Mouse (Mus musculus) heart, adult 2 months (tissue): ENCODE measurements at regions not wholly inside any gene's neighbourhood (a gene's known extent, or its start where the extent isn't known, plus 50 kb on each side); places are given as distances from the start of the nearest gene placed in this dataset.

ENCODE experiments used
- DNase-seq, 2 experiments: peaks; one replicate each; pipeline ENCODE4 v3.0.0; 2021
- H3K27ac ChIP-seq: fragments of 200-600 bp; 2 replicates; pipeline ENCODE4 v1.8.1; 2022
- H3K27me3 ChIP-seq: fragments of 200-500 bp; 2 replicates; pipeline ENCODE4 v1.6.1; 2012; ENCODE audit warnings: mild to moderate bottlenecking, low read length, inconsistent platforms, mixed read lengths; ENCODE audit not compliant: control insufficient read depth, insufficient read depth
- H3K36me3 ChIP-seq: fragments of 200-500 bp; 2 replicates; pipeline ENCODE4 v1.6.1; 2012; ENCODE audit warnings: low read length, inconsistent platforms; ENCODE audit not compliant: control insufficient read depth, insufficient read depth
- H3K4me1 ChIP-seq: fragments of 200-500 bp; 2 replicates; pipeline ENCODE4 v1.6.1; 2011; ENCODE audit warnings: low read length; ENCODE audit not compliant: control insufficient read depth, insufficient read depth
- H3K4me3 ChIP-seq: fragments of 200-600 bp; 2 replicates; pipeline ENCODE4 v1.8.1; 2022
- H3K79me2 ChIP-seq: fragments of 200-500 bp; replicated peaks from 2 replicates; pipeline ENCODE4 v1.6.1; 2012; ENCODE audit warnings: mild to moderate bottlenecking, inconsistent platforms, low read length, moderate library complexity, mixed read lengths; ENCODE audit not compliant: control insufficient read depth, insufficient read depth
- H3K9ac ChIP-seq: fragments of 200-500 bp; 2 replicates; pipeline ENCODE4 v1.6.1; 2012; ENCODE audit warnings: low read depth, mild to moderate bottlenecking, control low read depth, inconsistent platforms, low read length, mixed read lengths
- CTCF ChIP-seq: fragments of 200-600 bp; IDR thresholded peaks from 2 replicates; pipeline ENCODE4 v1.8.1; 2022; ENCODE audit warnings: antibody characterized with exemption, mild to moderate bottlenecking, moderate library complexity
- POLR2A ChIP-seq: fragments of 200-500 bp; IDR thresholded peaks from 2 replicates; pipeline ENCODE4 v1.6.1; 2011; ENCODE audit warnings: mild to moderate bottlenecking, low read depth, low read length, control low read depth; ENCODE audit not compliant: insufficient read depth
- WGBS: fragments of 180-500 bp; shearing (Covaris S2); methylation state at CpG from one replicate; pipeline ENCODE4 v1.1.7; 2018; 5-methylcytosine and 5-hydroxymethylcytosine counted together
- intact Hi-C: fragments of 180-260 bp; cut with DNase I; formaldehyde crosslinking; loops from one replicate; pipeline ENCODE4 v1.15.1; 2025

DNA sequence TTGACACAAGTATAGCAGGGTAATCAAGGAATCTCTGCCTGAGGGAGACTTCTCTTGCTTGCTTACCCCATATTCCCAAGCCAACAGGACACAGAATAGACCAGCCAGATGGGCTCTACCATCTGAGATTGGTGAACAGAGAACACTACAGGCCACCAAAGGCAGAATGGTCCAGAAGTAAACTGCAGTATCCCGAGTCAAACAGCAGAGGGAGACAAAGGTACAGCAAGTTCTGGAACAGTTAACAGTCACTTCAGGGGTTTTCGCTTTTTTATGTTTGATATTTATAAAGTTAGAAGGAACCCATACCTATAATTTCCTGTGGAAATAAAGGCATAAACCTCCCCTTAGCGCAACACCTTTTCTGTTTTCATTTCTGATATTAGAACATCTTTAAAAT is 325.5 kb upstream of the 9130204L05Rik start:
- WGBS = 35% methylated on average over 3 of the region's 3 CpGs
- Histone ChIP-seq H3K9ac (no peak overlapping the region), H3K36me3 (no peaks in the 10 kb centered on the region)

More for the DNA sequence above, 325.5 kb upstream of the 9130204L05Rik start:
- Histone ChIP-seq H3K4me3 (no peak overlapping the region), H3K4me1 (no peaks in the 10 kb centered on the region), H3K27ac (no peak overlapping the region), H3K27me3 (no peaks in the 10 kb centered on the region), H3K79me2 (no peaks in the 10 kb centered on the region)
- intact Hi-C loops = no loop called here
- TF ChIP-seq POLR2A (no peak), CTCF (peak; percentile 53)
- DNase-seq = no peak
